Mouse (Mus musculus) yolk sac, embryonic 10.5 days (tissue): Measurements from ENCODE around the gene Ptpn4.
A peak's percentile ranks its signal among the peaks of the same experiment; 100 is the strongest.

Experiments
- DNase-seq: peaks from one replicate; pipeline ENCODE4 v3.0.0-alpha.2; 2017; ENCODE audit warnings: low spot score

The Ptpn4 gene

GRCm38 (mm10) chr1:119805984-119806383 is 31.4 kb downstream of the Ptpn4 start:
- no peak for DNase-seq

- DNase-seq = no peak
These were observed 32.8 kb downstream of the Ptpn4 start for GRCm38 (mm10) chr1:119804586-119804985.

GRCm38 (mm10) chr1:119795174-119795573 is 42.2 kb downstream of the Ptpn4 start:
- DNase-seq = no peak

- no peak for DNase-seq
These were observed 43.1 kb downstream of the Ptpn4 start for GRCm38 (mm10) chr1:119794342-119794741.

GRCm38 (mm10) chr1:119790616-119791015 is 46.8 kb downstream of the Ptpn4 start:
- DNase-seq = no peak

- DNase-seq = no peak
These were observed 61.5 kb downstream of the Ptpn4 start for GRCm38 (mm10) chr1:119775915-119776314.

- DNase-seq = no peak
These were observed 101.7 kb downstream of the Ptpn4 start for GRCm38 (mm10) chr1:119735692-119736091.

GRCm38 (mm10) chr1:119734801-119735200 is 102.6 kb downstream of the Ptpn4 start:
- no peak for DNase-seq

- no peak for DNase-seq
These were observed 106.2 kb downstream of the Ptpn4 start for GRCm38 (mm10) chr1:119731166-119731565.

GRCm38 (mm10) chr1:119713017-119713416 is 124.4 kb downstream of the Ptpn4 start:
- no peak for DNase-seq

GRCm38 (mm10) chr1:119706471-119707217 is 130.8 kb downstream of the Ptpn4 start:
- DNase-seq = no peak

GRCm38 (mm10) chr1:119696860-119697259 is 140.6 kb downstream of the Ptpn4 start:
- no peak for DNase-seq

- no peak for DNase-seq
These were observed 151.4 kb downstream of the Ptpn4 start for GRCm38 (mm10) chr1:119685773-119686558.

- no peak for DNase-seq
These were observed 155.7 kb downstream of the Ptpn4 start for GRCm38 (mm10) chr1:119681663-119682213.

GRCm38 (mm10) chr1:119674984-119675383 is 162.4 kb downstream of the Ptpn4 start:
- DNase-seq = no peak

- DNase-seq = peak; percentile 38
These were observed 170.5 kb downstream of the Ptpn4 start for GRCm38 (mm10) chr1:119666904-119667303.

- DNase-seq = no peak
These were observed 183.1 kb downstream of the Ptpn4 start for GRCm38 (mm10) chr1:119654307-119654706.

GRCm38 (mm10) chr1:119650386-119650785 is 187.0 kb downstream of the Ptpn4 start:
- DNase-seq = no peak

- no peak for DNase-seq
These were observed 187.8 kb downstream of the Ptpn4 start for GRCm38 (mm10) chr1:119649627-119650026.

GRCm38 (mm10) chr1:119648205-119649111 is 189.0 kb downstream of the Ptpn4 start, which contains the start of gene Epb41l5:
Gene Epb41l5 (minus strand): TSS chr1:119649000.
- peak; percentile 91 for DNase-seq

- no peak for DNase-seq
These were observed 191.1 kb downstream of the Ptpn4 start for GRCm38 (mm10) chr1:119646356-119646755.

- peak; percentile 53 for DNase-seq
These were observed 195.0 kb downstream of the Ptpn4 start for GRCm38 (mm10) chr1:119642367-119642766.
